11 mouse cellular contexts compared by ENCODE assay signal in genomic region chr4:138407479-138408194, GRCm38 (mm10). TPM values are rescaled to one million over a fixed set of nuclear protein-coding genes. Genes with fewer than 3 reads are reported as not detected.
DNase-seq lines count a peak whose midpoint lies in the region; ATAC-seq and TF ChIP-seq lines count a peak whose summit lies in the region.
"Had no signal": no experiment of that assay in that cellular context is flagged by ENCODE, and none has a peak within 500 bp of the region (broad histone marks: within the 10 kb centered on the region; RNA-seq: fewer than 3 reads in every experiment).

No protein-coding gene starts in this region.

- H3K4me2 ChIP-seq in kidney, embryonic 15.5 days = no peak overlapping the region
- H3K4me2 ChIP-seq: hindbrain, embryonic 14.5 days; liver, embryonic 13.5 days had no signal

- peak; percentile 58 for DNase-seq in kidney, adult 2 months
- DNase-seq in 416B (ENCODE audit: low read depth) = peak; percentile 98
- peak; percentile 51 for DNase-seq in ZHBTc4 (ENCODE audit: low read depth, low spot score)
- peak; percentile 82 for DNase-seq in induced T-regulatory cell, adult 2 months (ENCODE audit: low read depth)
- no peak for DNase-seq in yolk sac, embryonic 10.5 days (ENCODE audit: low spot score)
- no peak for DNase-seq in cerebellum, postnatal 4 days (ENCODE audit: low spot score in 2 of 2)
- DNase-seq in ovary, adult 18-20 months (ENCODE audit: low spot score) = no peak
- DNase-seq: cerebellum, postnatal 10 days; liver, embryonic 13.5 days had no signal

- no peaks in the 10 kb centered on the region for H3K4me1 ChIP-seq in kidney, adult 2 months (ENCODE audit: control insufficient read depth, insufficient read depth, low read length)
- peaks cover 16% of the 10 kb centered on the region for H3K4me1 ChIP-seq in kidney, embryonic 15.5 days
- H3K4me1 ChIP-seq: liver, embryonic 13.5 days had no signal

- no peak overlapping the region for H3K9ac ChIP-seq in kidney, embryonic 15.5 days
- H3K9ac ChIP-seq: hindbrain, embryonic 14.5 days; liver, embryonic 13.5 days had no signal

- no peak for TF ChIP-seq CTCF in kidney, adult 2 months (conservative IDR thresholded peaks at IDR 0.05; ENCODE audit: insufficient read depth, insufficient read length, low read depth, low read length)

- H3K9me3 ChIP-seq in kidney, embryonic 15.5 days (replicated peaks) = no peaks in the 10 kb centered on the region
- H3K9me3 ChIP-seq: liver, embryonic 13.5 days had no signal

- H3K27ac ChIP-seq in kidney, adult 2 months (ENCODE audit: insufficient read depth, low read depth, low read length) = no peak overlapping the region
- no peak overlapping the region for H3K27ac ChIP-seq in kidney, embryonic 15.5 days
- H3K27ac ChIP-seq: hindbrain, embryonic 14.5 days; liver, embryonic 13.5 days had no signal

- no peaks in the 10 kb centered on the region for H3K27me3 ChIP-seq in kidney, adult 2 months (replicated peaks; ENCODE audit: control insufficient read depth, insufficient read depth, low read length)
- peaks cover 15% of the 10 kb centered on the region; the same call in 1 of the 2 replicates for H3K27me3 ChIP-seq in kidney, embryonic 15.5 days

- no peak overlapping the region for H3K4me3 ChIP-seq in kidney, adult 2 months (ENCODE audit: insufficient read depth, low read depth, low read length)
- no peak overlapping the region for H3K4me3 ChIP-seq in kidney, embryonic 15.5 days (replicated peaks)
- H3K4me3 ChIP-seq: liver, embryonic 13.5 days had no signal

- 54% methylated on average over 12 of the region's 13 CpGs for WGBS in kidney, adult 2 months
- 70% methylated on average over 12 of the region's 13 CpGs for WGBS in kidney, embryonic 15.5 days

- ATAC-seq in kidney, embryonic 15.5 days (replicated peaks; ENCODE audit: low FRiP score) = no peak

- no peaks in the 10 kb centered on the region for H3K36me3 ChIP-seq in kidney, adult 2 months (ENCODE audit: control insufficient read depth, insufficient read depth, low read length)
- no peaks in the 10 kb centered on the region for H3K36me3 ChIP-seq in kidney, embryonic 15.5 days
- H3K36me3 ChIP-seq: liver, embryonic 13.5 days had no signal

- TF ChIP-seq POLR2A in kidney, adult 2 months (IDR thresholded peaks at IDR 0.05; ENCODE audit: low read depth, low read length) = no peak

RNA-seq across cellular contexts. Expression of gene Fam43b, which starts 11.3 kb away (rescaled TPM):
- polyA plus RNA-seq in kidney, adult 2 months (2012; rRNA removed) = not detected in 2 replicates
- not detected in 2 replicates for polyA plus RNA-seq in kidney, embryonic 15.5 days (2015; fragmentation: Nextera tagmentation; extraction: Ambion mirVana)
- polyA plus RNA-seq: liver, embryonic 13.5 days had no signal

RNA-seq across cellular contexts. Expression of gene Mul1, which starts 26.8 kb away (rescaled TPM):
- polyA plus RNA-seq in kidney, adult 2 months (2012; rRNA removed) = 31.3 and 31.8 TPM in 2 replicates
- polyA plus RNA-seq in kidney, embryonic 15.5 days (2015; fragmentation: Nextera tagmentation; extraction: Ambion mirVana) = 21.6 and 23.8 TPM in 2 replicates

RNA-seq across cellular contexts. Expression of gene Cda, which starts 39.8 kb away (rescaled TPM):
- polyA plus RNA-seq in kidney, adult 2 months (2012; rRNA removed) = 394 and 454 TPM in 2 replicates
- 21.3 and 22.0 TPM in 2 replicates for polyA plus RNA-seq in kidney, embryonic 15.5 days (2015; fragmentation: Nextera tagmentation; extraction: Ambion mirVana)

RNA-seq across cellular contexts. Expression of gene Camk2n1, which starts 46.5 kb away (rescaled TPM):
- 39.6 and 40.1 TPM in 2 replicates for polyA plus RNA-seq in kidney, adult 2 months (2012; rRNA removed)
- polyA plus RNA-seq in kidney, embryonic 15.5 days (2015; fragmentation: Nextera tagmentation; extraction: Ambion mirVana) = 7.6 and 8.3 TPM in 2 replicates

Comparison
In these comparisons a context has a peak if more than half of its experiments do, and no peak if none do; other contexts are left out.
1. RNA of gene Cda, which starts 39.8 kb away (polyA plus RNA-seq): 394 to 454 TPM in kidney, adult 2 months; 21.3 to 22.0 TPM in kidney, embryonic 15.5 days; every median in the first group is over 10 times any median in the second.
2. DNase-seq: peak in kidney, adult 2 months (single experiment), 416B (single experiment), ZHBTc4 (single experiment) and induced T-regulatory cell, adult 2 months (single experiment); none in yolk sac, embryonic 10.5 days (single experiment), cerebellum, postnatal 4 days (0 of 2) and ovary, adult 18-20 months (single experiment).